Mouse (Mus musculus) embryo, embryonic 10 days (tissue): ENCODE measurements around the gene Ifna16.

Source experiments
- DNase-seq: peaks from one replicate; pipeline ENCODE4 v3.0.0-alpha.2; 2015; ENCODE audit warnings: low spot score

Gene Ifna16

GRCm38 (mm10) chr4:88642526-88642925 lies 34.2 kb downstream of the Ifna16 start:
- DNase-seq = peak; percentile 11

DNA sequence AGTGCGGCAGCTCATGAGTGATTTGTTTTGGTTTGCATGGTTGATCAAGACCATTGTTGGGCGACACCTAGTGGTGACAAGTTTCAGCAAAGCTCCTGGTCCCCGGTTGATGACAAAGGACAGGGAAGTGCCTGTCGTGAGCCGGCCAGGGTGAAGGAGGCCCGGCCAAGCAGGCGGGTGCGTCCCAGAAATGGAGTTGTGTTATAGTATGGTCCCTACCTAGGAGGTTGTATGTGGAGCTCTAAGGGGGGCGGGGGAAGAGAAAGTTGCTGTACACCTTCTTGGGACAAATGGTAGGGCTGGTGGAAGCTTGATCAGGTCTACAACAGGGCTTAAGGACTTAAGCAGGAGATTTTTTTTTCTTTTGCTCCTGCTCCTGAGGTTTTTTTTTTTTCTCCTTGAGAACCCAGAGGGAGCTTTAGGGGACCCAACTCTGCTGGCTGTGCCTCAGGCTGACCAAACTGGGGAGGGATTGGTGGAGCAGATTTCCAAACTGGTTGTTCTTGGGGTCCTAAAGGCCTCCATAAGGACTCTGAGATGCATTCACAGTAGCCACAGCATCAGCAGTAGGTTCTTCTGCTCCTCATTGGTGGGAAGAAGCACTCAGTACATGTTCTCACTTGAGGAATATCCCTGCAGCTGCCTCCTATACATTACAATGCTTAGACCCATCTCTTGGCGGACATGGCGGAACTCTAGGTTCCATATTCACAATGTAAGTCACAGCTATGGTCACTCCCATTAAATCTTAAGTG lies 35.5 kb downstream of the Ifna16 start:
- peak; percentile 99 for DNase-seq

DNA sequence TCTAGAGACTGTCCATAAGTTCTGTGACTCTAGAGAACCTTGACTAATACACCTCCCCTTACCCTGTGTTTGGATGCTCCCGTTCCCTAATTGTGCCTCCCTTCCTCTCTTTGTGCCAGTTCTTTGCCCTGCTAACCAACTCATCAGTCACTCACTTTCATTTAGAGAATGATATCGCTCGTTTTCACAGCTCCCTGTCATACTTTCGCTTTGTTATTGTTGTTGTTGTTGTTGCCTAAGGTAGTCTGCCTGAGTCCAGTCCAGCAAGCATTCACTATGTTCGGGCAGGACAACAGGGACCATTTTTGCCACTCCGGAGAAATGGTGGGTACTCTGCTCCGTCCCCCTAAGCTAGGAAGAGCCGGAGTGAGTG lies 36.0 kb downstream of the Ifna16 start:
- DNase-seq = no peak

DNA sequence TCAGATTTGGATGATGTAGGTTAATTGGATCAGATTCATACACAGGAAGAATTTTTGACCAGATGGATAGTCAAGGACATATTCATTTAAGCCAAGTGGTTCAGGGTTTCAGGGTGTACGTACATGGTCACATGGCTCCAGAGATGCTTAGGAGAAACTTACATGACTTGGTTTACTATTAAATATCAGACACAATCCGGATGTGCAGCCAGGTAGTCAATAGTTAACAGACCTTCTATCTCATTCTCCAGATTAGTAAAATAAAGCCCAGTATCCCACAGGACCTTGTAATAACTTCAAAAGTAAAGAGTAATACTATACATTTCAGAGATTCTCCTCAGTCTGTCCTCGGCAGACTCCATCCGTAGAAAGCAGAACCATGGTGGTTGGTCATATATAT lies 42.4 kb downstream of the Ifna16 start, which contains the start of gene C87499:
Gene C87499, minus strand, starts transcription at position 101 of the 400 bp plus-strand sequence.
- no peak for DNase-seq
